Mouse (Mus musculus) layer of hippocampus, postnatal 10 days (tissue): ENCODE measurements around the gene Angptl7. TPM values are rescaled to one million over a fixed set of nuclear protein-coding genes. Genes with fewer than 3 reads are reported as not detected.

Experiments used
- DNase-seq, 2 experiments: peaks; one replicate each; pipeline ENCODE4 v3.0.0; 2021; ENCODE audit warnings: low spot score in 2 of 2
- total RNA-seq, 2 experiments: library from RNA; stranded (reverse); gene quantifications; 2 replicates each; pipeline ENCODE4 v1.2.3; 2021

The Angptl7 gene
- total RNA-seq, 2 experiments from 2014 or later, result 0.20 to 0.21 TPM

DNA sequence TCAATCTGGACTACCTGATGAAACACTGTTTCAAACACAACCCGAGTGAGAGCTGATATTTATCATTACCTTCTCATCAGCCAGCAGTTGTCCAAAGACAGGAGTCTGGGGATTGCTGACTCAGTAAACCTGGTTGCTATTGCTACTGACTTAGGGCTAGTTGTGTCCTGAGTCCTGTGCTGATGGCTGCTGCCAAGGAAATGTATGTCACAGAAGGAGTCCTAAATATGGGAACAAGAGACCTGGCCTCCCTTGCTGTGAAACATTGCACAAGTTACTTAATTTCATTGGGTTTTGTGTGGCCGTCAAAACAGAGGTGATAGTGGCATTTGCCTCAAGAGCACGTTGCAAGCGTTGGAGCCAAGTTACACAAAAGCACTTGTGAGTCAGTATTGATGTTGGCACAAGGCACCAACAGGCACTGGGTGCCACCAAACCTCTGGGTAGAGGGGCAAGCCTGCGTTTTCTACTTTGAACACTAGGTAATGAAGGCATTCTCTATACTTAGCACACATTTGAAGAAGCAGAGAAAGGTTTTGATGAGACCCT, 44.7 kb downstream of the Angptl7 start:
- DNase-seq, result no peak

DNA sequence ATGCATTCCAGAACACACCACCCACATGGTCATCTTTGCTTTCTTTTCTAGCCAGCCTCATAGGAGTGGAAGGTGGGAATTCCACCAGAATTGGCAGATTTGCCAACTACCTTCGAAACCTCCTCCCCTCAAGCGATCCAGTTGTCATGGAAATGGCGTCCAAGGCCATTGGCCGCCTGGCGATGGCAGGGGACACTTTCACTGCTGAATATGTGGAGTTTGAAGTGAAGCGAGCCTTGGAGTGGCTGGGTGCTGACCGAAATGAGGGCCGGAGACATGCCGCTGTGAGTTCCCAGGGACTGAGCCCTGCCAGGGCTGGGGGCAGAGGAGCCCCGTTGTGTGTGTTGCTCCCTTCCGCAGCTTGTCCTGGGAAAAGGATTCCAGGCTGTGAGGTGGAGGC, 46.6 kb downstream of the Angptl7 start:
- DNase-seq, result no peak

DNA sequence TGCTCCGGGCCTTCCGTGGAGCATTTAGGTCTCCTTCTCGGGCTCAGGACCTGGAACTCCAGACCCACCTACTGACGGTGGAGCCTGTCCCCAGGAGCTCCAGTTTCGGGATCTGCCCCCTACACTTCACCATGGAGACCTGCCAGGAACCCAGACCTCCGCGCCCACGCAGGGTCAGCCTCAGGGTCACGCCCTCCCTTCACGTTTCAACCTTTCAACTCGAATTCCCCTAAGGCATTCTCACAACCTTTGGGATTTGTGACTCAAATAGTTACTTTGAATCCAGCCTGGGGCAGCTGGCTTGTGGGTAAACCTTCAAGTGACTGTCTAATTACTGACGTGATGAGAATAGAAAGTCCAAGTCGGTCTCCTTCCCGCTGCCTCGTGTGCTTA, 51.4 kb downstream of the Angptl7 start:
- DNase-seq, result peak in 1 of 2 experiments; percentile 44

DNA sequence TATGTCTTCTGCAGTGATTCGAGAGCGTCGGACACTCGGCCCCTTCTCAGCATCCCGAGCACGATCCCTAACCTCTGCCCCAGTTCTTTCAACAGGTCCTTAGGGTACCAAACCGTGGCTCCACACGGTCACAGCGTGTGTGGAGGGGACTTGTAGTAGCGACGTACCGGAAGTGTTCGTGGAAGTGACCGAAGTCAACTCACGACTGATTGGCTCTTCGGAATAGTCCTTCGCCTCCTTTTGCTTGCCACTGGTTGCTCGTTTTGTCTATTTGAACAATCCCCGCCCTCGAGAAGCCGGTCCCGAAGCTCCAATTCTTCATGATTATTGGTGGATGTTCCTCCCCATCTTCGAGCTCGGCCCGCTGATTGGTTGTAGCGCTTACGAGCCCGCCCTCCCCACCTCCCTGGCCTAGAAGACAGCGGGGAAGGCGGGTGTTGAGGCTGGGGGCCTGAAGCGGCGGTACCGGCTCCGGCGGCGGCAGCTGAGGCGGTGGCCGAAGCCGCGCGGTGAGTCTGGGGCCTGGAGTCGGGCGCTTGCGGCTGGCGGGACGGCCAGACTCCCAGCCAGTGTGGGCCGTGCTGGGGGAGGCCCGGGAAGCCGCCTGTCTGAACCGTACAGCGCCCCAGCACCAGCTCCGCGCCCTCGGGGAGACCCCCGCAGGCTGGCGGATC, 51.9 kb downstream of the Angptl7 start, which contains the start of gene Mtor:
Gene Mtor, plus strand, starts transcription at position 433 of the 674 bp plus-strand sequence.
- peak; percentile 93 to 95 for DNase-seq

Other genes with a start within 250 kb of the Angptl7 start
- 10 to 100 TPM; 19.7 to 24.9 TPM for gene Disp3, start 212.5 kb downstream of the Angptl7 start, total RNA-seq
- 1 to 10 TPM; 7.8 to 8.4 TPM for gene Ubiad1, start 55.7 kb downstream of the Angptl7 start, total RNA-seq
- gene Mtor, start 51.8 kb downstream of the Angptl7 start, total RNA-seq, result 10 to 100 TPM; 81.3 to 85.9 TPM
- 10 to 100 TPM; 57.5 to 58.2 TPM for gene Exosc10, start 58.0 kb upstream of the Angptl7 start, total RNA-seq
- 10 to 100 TPM; 83.5 to 83.8 TPM for gene Srm, start 91.0 kb upstream of the Angptl7 start, total RNA-seq
- 1 to 10 TPM; 2.2 to 2.9 TPM for gene Masp2, start 102.1 kb upstream of the Angptl7 start, total RNA-seq
- gene Tardbp, start 126.6 kb upstream of the Angptl7 start, total RNA-seq, result 100 to 1,000 TPM; 199 to 221 TPM
- not detected for gene Gm572, start 142.9 kb upstream of the Angptl7 start, total RNA-seq